Mouse (Mus musculus) ovary, adult 18-20 months (tissue): Measurements from ENCODE around the gene Kcnb1.
A peak's percentile ranks its signal among the peaks of the same experiment; 100 is the strongest.

Experiments used
- DNase-seq: peaks from one replicate; pipeline ENCODE4 v3.0.0; 2022; ENCODE audit warnings: low spot score, mixed read lengths

Gene Kcnb1

DNA sequence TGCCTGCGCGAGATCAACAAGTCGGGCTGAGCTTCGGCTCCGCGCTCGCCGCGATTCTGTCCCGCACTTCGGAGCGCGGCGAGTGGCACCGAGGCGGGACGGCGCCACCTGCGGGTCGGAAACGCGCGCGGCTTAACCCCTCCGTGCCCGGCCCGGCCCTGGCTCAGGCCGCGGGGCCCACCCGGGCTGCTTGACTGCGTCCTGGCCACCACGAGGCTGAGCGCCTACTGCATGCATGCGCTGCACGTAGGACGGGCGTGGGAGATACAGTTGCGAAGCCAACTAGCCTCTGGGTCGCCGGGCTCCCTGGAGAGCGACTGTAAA lies at the start of gene Kcnb1:
Kcnb1 (minus strand) TSS at position 80 of the 324 bp plus-strand sequence.
- peak; percentile 30 for DNase-seq

DNA sequence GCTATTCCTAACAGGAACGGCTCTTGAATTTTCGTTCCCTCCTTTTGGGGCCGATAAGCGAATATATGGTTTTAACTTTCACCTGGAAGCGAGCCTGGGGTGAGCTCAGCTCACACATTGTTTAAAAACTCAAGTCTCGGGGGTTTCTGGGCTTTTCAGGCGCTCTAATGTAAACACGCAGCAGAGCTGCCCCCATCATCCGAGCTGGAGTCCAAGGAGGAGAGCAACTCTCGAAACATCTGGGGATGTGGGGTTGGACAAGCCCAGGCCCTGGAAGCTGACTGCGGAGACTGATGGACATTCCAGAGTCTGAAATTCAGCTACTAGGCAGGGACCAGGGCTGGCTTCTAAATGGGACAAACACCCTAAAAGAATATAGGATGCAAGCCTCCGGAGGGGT lies 49.3 kb upstream of the Kcnb1 start:
- no peak for DNase-seq

DNA sequence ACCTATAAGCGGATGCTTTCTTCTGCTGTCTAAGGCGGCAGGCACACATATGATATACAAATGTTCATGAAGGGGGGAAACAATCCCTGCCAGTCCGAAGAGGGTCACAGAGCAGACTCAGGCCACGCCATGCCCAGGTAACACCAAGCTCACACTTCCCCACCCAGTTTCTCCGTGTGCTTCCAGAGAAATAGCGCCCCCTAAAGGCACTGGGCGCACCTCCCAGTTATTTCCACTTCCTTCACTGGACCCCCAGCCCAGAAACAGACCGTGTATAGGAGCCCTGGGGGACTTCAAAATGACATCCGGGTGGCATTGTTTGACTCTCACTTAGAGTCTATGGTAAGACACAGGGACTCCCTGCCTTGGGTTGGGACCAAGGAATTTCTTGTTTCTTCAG lies 47.3 kb upstream of the Kcnb1 start:
- DNase-seq, result no peak

DNA sequence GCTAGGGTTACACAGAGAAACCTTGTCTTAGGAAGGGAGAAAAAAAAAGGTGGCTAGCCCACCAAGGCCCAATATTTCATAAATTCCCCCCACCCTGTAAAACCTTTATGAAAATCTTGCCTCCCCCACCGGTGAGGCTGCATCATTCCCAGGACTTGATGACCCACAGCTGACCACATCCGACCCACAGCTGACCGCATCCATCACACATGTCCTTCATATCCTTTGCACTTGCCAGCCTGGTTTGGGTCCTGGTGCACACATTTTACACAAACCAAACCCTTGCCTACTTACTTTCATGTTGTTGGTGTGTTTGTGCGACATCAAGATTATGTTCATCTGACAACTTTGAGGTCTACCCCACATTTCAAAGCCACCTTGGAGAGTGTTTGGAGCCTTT lies 46.2 kb upstream of the Kcnb1 start:
- no peak for DNase-seq

DNA sequence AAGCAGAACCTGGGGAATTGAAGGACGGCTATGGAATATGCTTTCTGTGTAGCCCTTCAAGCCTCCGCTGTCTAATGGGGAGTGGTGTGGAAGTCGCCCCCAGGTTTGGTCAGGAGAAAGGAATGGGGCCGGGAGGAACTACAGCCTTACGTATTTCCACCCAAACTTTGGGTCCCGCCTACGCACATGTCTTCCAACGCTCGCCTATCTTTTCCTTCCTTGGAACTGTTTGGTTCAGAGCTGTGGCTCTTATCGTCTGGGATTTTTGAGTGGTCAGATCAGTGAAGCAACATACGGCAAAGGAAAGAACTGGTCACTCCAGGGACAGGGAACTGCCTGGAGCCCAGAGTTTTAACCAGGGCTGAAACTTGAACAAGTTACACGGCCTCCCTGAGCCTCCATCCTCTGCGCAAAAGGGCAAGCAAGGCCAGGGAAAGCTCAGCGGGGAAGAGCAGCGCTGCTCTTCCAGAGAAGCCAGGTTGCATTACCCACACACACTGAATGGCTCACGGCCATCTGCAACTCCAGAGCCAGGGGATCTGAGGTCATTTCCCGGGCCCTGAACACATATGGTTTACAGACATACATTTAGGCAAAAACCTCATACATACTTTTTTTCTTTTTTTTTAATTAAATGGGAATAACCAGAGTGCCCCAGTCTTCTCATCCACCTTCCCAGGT lies 45.5 kb upstream of the Kcnb1 start:
- peak; percentile 57 for DNase-seq

DNA sequence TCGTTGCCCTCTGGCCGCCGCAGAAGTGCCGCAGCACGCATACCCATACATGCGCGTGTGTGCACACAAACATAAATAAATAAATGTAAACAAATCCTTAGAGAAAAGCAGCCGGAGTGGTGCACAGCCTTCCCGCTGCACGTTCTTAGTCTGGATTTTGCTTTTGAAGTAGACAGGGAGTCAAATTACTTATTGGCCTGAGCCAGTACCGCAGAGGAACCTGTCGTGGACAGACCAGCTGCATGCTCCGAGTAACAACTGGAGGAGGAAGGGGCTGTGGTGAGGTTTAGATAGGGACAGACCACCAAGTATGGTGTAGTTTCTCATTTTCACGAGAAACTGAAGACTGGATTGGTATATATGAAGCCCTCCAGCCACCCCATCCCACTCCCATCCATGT lies 43.8 kb upstream of the Kcnb1 start:
- no peak for DNase-seq

DNA sequence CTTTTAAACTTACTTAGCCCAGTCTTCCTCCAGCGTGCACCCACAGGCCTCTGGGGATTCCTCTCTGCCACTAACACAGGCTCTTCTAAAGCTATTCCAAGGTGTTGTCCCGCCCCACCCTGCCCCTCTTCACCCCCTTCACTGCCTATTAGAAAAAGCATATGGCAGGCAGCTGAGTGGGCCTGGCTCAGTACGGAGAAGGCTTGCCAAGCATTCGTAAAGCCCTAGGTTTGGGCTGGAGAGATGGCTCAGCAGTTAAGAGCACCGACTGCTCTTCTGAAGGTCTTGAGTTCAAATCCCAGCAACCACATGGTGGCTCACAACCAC lies 43.0 kb upstream of the Kcnb1 start:
- DNase-seq, result no peak

DNA sequence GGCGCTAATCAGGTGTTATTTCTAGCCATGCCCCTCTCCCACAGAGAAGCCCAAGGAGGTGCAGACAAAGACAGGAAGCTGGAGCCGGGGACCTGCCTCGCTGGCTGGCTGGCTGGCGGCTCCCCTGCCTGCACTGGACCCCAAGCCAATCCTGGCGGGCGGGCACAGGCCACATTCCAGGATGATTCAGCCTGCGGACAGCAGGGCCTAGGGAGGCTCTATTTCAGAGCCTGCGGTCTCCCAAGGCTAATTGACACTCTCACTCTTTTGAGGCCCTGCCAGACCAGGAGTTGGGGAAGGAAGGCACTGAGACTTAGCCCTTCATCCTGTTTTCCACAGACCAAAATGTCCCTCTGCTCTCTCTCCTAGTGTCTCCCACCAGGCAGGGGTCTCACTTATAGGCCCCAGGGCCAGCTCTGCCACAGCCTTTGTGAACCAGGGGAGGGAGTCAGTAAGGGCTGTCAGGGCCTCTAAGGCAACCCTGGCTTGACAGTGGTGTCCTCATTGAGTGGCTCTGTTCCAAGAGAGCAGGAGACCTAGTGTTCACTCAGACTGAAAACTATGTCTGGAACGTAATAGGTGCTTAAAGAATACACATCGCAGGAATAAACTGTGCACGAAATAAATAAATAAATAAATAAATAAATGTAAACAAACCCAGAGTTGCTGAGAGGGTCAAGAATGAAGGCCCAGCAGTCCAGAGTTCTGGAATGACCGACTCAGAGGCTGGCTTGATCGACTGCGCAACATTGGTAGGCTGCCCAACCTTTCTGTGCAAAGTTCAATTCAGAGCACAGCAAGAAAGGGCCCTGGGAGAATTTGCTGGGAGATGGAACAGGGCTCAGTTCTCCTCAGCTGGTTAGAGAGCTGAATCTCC lies 42.4 kb upstream of the Kcnb1 start:
- DNase-seq, result peak; percentile 70

DNA sequence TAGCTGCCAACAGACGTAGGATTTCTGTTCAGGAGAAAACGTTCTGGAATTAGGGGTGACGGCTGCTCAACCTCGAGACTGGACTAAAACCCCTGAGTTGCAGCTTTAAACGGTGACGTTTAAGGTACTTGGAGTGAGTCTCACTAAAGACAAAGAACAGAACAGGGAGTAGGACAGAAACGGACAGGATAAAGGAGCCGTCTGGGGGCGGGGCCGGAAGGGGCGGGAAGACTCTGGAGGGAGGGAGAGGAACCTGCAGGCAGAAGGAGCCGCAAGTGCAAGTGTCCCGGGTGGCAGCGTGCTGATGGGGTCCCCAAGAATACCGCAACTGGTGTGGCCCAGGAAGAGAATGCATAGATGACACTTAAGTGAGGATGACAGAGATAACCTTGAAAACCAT lies 40.6 kb upstream of the Kcnb1 start:
- DNase-seq, result no peak

DNA sequence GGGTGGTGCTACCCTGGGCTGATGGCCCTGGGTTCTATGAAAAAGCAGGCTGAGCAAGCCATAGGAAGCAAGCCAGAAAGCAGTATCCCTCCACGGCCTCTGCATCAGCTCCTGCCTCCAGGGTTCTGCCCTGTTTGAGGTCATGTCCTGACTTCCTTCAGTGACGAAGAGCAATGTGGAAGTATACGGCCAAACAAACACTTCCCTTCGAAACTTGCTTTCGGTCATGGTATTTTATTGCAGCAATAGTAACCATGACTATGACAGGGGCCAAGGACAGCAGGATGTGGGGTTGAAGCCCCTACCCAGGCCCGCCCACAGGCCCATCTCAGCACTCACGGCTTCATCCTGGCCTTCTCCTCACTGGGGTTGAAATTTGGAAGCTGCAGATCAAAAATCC lies 35.0 kb upstream of the Kcnb1 start:
- no peak for DNase-seq

DNA sequence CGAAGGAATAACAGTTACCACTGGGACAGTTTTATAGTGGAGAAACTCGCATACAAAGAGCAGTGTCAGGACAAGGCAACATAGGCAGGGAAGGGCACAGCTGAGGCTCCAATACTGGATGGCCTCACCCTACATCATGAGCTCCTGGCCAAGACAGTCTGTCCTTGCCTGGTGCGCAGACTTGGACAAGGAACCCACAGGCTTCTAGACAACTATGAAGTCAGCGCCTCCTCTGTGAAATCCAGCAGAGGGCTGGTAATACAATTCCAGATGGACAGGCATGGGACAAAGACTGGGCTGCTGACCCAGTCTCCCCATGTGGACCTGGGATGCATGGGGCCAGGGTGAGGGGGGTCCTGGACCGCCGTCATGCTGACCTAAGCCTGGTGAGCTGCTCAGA lies 34.2 kb upstream of the Kcnb1 start:
- no peak for DNase-seq

DNA sequence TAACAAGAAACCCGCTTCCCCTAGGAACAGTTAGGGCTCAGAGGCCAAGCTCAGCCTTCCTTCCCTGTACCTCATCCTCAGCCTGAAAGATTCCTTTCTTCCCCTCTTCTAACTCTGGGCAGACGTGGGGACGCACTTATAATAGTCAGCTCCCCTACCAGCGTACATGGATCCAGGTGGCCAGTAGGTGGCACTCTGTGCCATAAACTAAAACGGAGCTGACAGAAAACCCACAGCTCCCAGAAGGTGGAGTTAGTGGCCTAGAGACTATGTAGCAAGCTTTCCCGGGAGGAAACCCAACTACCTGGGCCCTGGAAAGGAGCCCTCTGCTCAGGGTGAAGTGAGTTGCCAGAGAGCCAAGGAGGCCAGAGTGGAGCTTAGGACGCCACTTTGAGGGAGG lies 32.2 kb upstream of the Kcnb1 start:
- DNase-seq, result peak; percentile 43

DNA sequence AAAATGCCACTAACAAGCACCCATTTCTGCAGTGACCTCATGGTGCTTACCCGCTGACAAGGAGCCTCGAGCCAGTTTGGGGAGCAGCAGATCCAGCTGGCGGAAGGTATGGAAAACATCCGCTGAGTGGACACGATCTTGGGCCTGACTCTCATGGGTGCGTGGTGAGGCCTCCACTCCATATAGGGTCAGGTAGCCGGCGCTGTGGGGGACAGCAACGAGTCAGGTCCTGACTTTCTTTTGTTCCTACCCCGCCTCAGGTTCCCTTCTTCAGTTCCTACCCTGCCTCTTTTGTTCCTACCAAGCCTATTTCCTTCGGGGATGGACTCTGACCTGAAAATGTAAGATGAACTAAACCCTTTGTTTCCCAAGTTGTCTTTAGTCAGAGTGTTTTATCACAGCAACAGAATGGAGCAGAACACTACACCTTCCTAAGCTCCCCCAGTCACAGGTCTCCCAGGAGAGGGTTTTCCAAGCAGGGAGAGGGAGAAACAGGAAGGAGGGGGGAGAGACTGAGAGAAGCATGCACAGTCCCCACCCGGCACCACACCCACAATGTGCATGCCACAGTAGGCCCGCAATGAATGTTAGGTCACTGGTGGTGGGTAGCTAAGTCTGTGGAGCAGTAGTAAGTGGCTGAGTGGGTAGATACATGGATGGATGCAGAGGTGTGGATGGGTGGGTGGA lies 31.3 kb upstream of the Kcnb1 start:
- no peak for DNase-seq

DNA sequence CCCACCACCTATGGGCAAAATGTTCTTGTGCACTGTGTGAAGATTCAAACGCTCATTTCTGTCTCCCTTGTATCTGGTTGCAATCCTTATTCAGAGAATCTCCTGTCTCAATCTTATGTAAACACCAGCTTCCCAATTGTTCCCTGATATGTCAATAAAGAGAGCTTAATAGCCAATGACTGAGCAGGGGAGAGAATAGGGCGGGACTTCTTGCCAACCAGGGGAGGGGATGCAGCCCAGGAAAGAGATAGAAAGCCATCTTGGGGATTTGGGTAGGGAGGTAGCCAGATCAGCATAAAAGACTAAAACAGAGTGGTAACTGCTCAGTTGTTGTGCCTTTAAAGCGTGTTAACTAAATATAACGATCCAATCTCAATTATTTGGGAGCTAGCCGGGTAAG lies 30.8 kb upstream of the Kcnb1 start:
- no peak for DNase-seq

DNA sequence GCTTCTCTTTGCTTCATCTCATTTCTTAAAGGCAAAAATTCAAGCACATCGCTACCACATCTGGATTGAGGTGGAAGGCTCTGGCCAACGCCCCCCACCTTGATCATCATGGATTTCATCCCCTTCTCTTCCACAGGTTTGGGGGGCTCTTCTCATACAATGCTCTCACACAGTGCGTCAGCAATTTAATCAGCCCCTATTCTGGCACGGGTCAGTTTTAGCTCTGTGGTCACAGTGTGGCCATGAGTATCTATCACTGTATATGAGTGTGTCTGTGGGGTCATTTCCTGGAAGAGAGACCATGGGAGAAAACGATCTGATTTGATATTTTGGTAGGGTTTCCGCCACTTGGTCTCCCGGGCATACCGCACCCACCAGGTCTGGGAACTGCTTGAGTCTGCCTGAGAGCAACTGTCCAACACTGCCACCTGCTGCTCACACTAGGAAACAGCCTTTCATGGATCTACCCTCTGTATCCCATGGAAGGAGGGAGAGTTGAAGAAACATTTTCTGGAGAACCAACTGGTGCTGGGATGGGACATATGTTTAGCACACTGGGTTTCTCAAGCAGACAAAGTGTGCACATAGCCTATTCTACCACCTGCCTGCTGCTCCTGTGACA lies 29.3 kb upstream of the Kcnb1 start:
- peak; percentile 46 for DNase-seq

DNA sequence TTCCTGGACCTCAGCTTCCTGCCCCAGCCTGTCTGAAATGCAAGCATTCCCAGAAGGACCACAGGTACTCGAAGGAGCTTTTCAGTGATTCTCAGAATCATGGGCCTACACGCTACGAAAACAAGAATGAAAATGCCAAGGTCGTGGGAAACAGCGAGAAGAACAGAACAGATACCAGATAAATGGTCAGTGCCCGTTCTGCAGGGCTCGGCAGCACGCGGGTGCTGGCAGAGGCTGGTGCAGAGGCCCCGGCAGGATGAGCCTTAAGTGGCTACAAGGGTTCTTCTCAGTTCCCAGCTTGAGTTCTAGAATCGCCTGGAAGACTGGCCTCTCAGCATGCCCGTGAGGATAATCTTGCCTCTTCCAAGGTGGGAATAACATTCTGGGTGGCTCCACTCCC lies 23.7 kb upstream of the Kcnb1 start:
- DNase-seq, result no peak

DNA sequence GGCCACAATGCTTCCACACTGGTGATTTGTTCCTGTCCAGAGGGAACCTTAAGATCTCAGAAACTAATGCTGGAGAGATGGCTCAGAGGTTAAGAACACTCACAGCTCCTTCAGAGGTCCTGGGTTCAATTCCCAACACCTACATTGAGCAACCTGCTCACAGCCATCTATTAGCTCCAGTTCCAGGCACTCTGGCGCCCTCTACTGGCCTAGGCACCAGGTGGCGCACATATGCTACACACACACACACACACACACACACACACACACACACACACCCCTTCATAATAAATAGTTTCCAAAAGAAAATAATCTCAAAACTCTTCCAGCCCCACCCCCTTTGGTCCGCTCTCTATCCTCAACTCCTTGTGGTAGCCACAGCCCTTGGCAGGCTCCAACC lies 23.1 kb upstream of the Kcnb1 start:
- DNase-seq, result no peak

DNA sequence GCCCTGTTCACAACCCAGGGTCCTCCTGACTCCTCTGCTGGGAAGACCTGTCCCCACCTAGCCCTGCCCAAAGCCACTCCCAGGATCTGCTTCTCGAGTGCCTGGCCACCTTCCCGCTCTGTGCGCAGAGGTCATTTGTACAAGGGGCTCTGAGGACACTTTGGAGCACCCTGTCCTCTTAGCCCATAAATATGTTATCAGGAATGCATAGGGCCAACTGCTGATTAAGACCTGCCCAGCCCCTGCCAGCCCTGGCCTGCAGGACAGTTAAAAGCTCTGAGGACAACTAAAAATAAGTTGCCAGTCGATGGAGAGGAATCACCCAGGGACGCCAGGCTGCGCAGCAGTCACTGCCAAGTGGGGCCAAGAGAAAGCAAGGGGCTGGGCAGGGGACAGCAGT lies 22.6 kb upstream of the Kcnb1 start:
- DNase-seq, result no peak

DNA sequence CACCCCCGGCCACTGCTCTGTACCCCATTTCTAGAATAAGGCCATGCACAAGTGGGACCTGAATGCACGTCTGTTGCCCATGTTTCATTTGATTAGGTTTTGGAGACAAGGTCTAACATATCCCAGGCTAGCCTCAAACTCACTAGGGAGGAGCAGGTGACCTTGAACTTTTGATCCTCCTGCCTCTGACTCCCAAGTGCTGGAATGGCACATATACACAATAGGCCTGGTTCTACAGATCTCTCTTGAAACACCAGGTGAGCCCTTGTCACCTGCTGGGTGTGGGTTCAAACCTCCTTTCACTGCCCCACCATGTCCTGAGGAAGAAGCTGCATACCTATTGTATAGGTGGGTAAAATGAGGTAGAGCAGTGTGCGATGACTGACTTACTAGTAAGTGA lies 22.1 kb upstream of the Kcnb1 start:
- DNase-seq, result no peak

DNA sequence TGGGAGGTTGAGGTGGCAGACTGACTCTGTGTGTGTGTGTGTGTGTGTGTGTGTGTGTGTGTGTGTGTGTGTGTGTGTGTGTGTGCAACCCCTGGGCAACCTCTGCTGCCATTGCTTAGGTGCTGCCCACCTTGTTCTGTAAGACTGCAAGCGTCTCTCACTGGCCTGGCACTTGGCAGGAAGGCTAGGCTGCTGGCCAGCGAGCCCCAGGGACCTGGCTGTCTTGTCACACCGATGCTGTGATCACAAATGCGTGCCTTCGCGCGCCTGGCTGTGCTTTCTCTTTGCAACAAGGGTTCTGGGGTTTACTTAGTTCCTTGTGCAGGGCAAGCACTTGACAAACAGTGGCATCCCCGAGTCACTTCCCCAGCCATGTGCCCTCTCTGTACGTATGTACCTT lies 19.9 kb upstream of the Kcnb1 start:
- no peak for DNase-seq

DNA sequence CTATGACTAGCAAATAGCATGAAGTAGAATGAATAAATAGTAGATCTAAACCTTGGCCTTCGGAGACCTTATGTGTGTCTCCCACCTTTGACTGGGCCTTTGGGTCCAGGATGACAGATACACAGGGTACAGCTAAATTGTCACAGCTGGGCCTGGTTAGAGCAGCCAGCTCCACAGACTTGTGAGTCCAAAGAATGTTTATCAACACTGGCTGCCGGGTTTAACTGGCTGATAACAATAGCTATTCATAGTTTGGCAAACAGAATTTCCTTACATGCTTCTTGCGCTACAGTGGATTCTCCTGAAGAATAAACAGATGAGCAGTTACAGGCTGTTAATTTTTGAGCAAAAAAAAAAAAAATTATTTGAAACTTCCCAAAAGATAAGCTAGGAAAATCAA lies 19.0 kb upstream of the Kcnb1 start:
- no peak for DNase-seq

DNA sequence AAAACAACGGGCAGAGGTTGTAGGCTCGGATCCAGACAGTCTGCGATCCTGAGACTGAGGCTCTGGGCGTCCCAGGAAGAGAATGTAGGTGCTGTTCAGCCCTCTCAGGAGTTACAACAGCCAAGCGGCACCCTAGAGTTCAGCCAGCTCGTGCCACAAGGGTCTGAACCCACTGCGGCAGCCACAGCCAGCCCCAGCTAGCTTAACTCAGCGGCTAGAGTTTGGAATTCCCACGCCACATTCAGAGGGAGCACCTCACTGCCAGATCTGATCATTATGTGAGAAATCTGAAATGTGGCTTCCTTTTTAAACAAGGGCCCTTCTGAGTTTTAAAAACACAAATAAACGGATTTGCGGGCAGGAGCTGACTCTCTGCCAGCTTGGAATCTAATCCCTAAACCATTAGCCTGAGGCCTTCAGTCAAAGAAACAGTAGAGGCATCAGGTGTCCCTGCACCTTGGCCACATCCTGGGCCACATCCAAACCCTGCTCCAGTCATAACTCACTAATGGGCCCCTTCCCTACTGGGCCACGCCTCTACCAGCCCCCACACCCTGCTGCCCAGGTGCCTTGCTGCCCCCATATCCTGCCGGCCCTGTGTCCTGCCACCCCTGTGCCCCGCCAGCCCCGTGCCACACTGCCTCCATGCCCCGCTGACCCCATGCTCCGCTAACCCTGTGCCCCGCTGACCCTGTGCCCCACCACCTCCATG lies 16.1 kb upstream of the Kcnb1 start:
- DNase-seq, result no peak
